15 mouse cellular contexts compared by ENCODE assay signal in genomic region chr13:3669611-3670010, GRCm38 (mm10). TPM values are rescaled to one million over a fixed set of nuclear protein-coding genes. Genes with fewer than 3 reads are reported as not detected.
DNase-seq lines count a peak whose midpoint lies in the region; ATAC-seq and TF ChIP-seq lines count a peak whose summit lies in the region.
"Had no signal": no experiment of that assay in that cellular context is flagged by ENCODE, and none has a peak within 500 bp of the region (broad histone marks: within the 10 kb centered on the region; RNA-seq: fewer than 3 reads in every experiment).

No protein-coding gene starts in this region.

- no peak for TF ChIP-seq EP300 in stomach, postnatal 0 days (optimal IDR thresholded peaks at IDR 0.05)

- no peaks in the 10 kb centered on the region for H3K9me3 ChIP-seq in liver, embryonic 12.5 days (replicated peaks)
- H3K9me3 ChIP-seq in stomach, postnatal 0 days (ENCODE audit: control insufficient read depth, low read length) = no peaks in the 10 kb centered on the region
- peaks cover 2% of the 10 kb centered on the region; the same call in 1 of the 2 replicates for H3K9me3 ChIP-seq in midbrain, embryonic 16.5 days (replicated peaks; ENCODE audit: control insufficient read depth, low read length, poor library complexity, severe bottlenecking)
- H3K9me3 ChIP-seq: heart, embryonic 13.5 days; kidney, embryonic 15.5 days had no signal

- no peak overlapping the region for H3K4me2 ChIP-seq in liver, embryonic 12.5 days
- no peak overlapping the region for H3K4me2 ChIP-seq in stomach, postnatal 0 days (replicated peaks; ENCODE audit: low read depth)
- H3K4me2 ChIP-seq in midbrain, embryonic 16.5 days (ENCODE audit: low read length) = no peak overlapping the region
- H3K4me2 ChIP-seq: heart, embryonic 13.5 days; kidney, embryonic 15.5 days; lung, embryonic 14.5 days had no signal

- ATAC-seq in liver, embryonic 12.5 days = peak; percentile 53
- no peak for ATAC-seq in stomach, postnatal 0 days (ENCODE audit: low FRiP score, low TSS enrichment)
- no peak for ATAC-seq in midbrain, embryonic 16.5 days
- ATAC-seq: hindbrain, postnatal 0 days had no signal

- H3K27ac ChIP-seq in liver, adult 2 months (replicated peaks; ENCODE audit: insufficient read depth, low read depth, low read length) = no peak overlapping the region
- H3K27ac ChIP-seq in embryonic fibroblast, embryonic 13.5 days (ENCODE audit: insufficient read depth, low read length) = 0 out of 2 replicates have a peak overlapping the region, but pooled peaks have one; percentile 1
- H3K27ac ChIP-seq in liver, embryonic 12.5 days = 0 out of 2 replicates have a peak overlapping the region, but pooled peaks have one; percentile 17
- H3K27ac ChIP-seq in stomach, postnatal 0 days (replicated peaks) = no peak overlapping the region
- H3K27ac ChIP-seq in midbrain, embryonic 16.5 days (ENCODE audit: low read length) = no peak overlapping the region
- H3K27ac ChIP-seq: heart, embryonic 13.5 days; hindbrain, postnatal 0 days; kidney, embryonic 15.5 days; layer of hippocampus, adult 2 months had no signal

- H3K36me3 ChIP-seq in liver, adult 2 months (ENCODE audit: control insufficient read depth, insufficient read depth, low read length) = no peaks in the 10 kb centered on the region
- no peaks in the 10 kb centered on the region for H3K36me3 ChIP-seq in liver, embryonic 12.5 days
- no peaks in the 10 kb centered on the region for H3K36me3 ChIP-seq in stomach, postnatal 0 days (ENCODE audit: control insufficient read depth, insufficient read depth, low read length)
- no peaks in the 10 kb centered on the region for H3K36me3 ChIP-seq in midbrain, embryonic 16.5 days (ENCODE audit: control insufficient read depth, insufficient read depth, low read length)
- H3K36me3 ChIP-seq: heart, embryonic 13.5 days; kidney, embryonic 15.5 days had no signal

- no peaks in the 10 kb centered on the region for H3K27me3 ChIP-seq in liver, adult 2 months (ENCODE audit: control insufficient read depth, insufficient read depth, low read length)
- H3K27me3 ChIP-seq in liver, embryonic 12.5 days (replicated peaks) = no peaks in the 10 kb centered on the region
- no peaks in the 10 kb centered on the region for H3K27me3 ChIP-seq in stomach, postnatal 0 days (ENCODE audit: control insufficient read depth, insufficient read depth, low read length)
- no peaks in the 10 kb centered on the region for H3K27me3 ChIP-seq in midbrain, embryonic 16.5 days (ENCODE audit: control insufficient read depth, insufficient read depth, low read depth, low read length)
- H3K27me3 ChIP-seq: heart, embryonic 13.5 days; kidney, embryonic 15.5 days had no signal

- H3K4me3 ChIP-seq in liver, adult 2 months (ENCODE audit: insufficient read depth, low read depth, low read length) = no peak overlapping the region
- no peak overlapping the region for H3K4me3 ChIP-seq in embryonic fibroblast, embryonic 13.5 days (ENCODE audit: insufficient read depth, low read length)
- H3K4me3 ChIP-seq in liver, embryonic 12.5 days = no peak overlapping the region
- no peak overlapping the region for H3K4me3 ChIP-seq in stomach, postnatal 0 days (ENCODE audit: low read depth, low read length)
- no peak overlapping the region for H3K4me3 ChIP-seq in midbrain, embryonic 16.5 days (ENCODE audit: low read depth, low read length)
- H3K4me3 ChIP-seq: heart, embryonic 13.5 days; kidney, embryonic 15.5 days; layer of hippocampus, adult 2 months had no signal

- 39% methylated on average over 1 of the region's 1 CpGs for WGBS in liver, adult 2 months
- 53% methylated on average over 1 of the region's 1 CpGs for WGBS in liver, embryonic 12.5 days (ENCODE audit: insufficient replicate concordance)
- WGBS in stomach, postnatal 0 days = 82% methylated on average over 1 of the region's 1 CpGs
- 92% methylated on average over 1 of the region's 1 CpGs for WGBS in midbrain, embryonic 16.5 days

- H3K79me2 ChIP-seq in liver, adult 2 months (ENCODE audit: control insufficient read depth, insufficient read depth, low read length) = no peaks in the 10 kb centered on the region

- H3K9ac ChIP-seq in liver, adult 2 months (ENCODE audit: low read depth, low read length) = no peak overlapping the region
- no peak overlapping the region for H3K9ac ChIP-seq in liver, embryonic 12.5 days
- H3K9ac ChIP-seq in stomach, postnatal 0 days (ENCODE audit: low read length) = no peak overlapping the region
- H3K9ac ChIP-seq in midbrain, embryonic 16.5 days (ENCODE audit: low read depth, low read length) = no peak overlapping the region
- H3K9ac ChIP-seq: heart, embryonic 13.5 days; kidney, embryonic 15.5 days; lung, embryonic 14.5 days had no signal

- H3K4me1 ChIP-seq in liver, adult 2 months (ENCODE audit: control insufficient read depth, insufficient read depth, low read length) = peaks cover 9% of the 10 kb centered on the region
- peaks cover 6% of the 10 kb centered on the region; the same call in 1 of the 2 replicates for H3K4me1 ChIP-seq in embryonic fibroblast, embryonic 13.5 days (ENCODE audit: control insufficient read depth, insufficient read depth, low read length)
- H3K4me1 ChIP-seq in liver, embryonic 12.5 days = 0 out of 2 replicates have a peak, but pooled peaks cover 13% of the 10 kb centered on the region
- no peaks in the 10 kb centered on the region for H3K4me1 ChIP-seq in stomach, postnatal 0 days (replicated peaks; ENCODE audit: control insufficient read depth, insufficient read depth)
- no peaks in the 10 kb centered on the region for H3K4me1 ChIP-seq in midbrain, embryonic 16.5 days (ENCODE audit: control insufficient read depth, insufficient read depth, low read length)
- H3K4me1 ChIP-seq: heart, embryonic 13.5 days; kidney, embryonic 15.5 days had no signal

- TF ChIP-seq CTCF in liver, adult 2 months (IDR thresholded peaks at IDR 0.05; ENCODE audit: low read depth, low read length) = no peak
- no peak for TF ChIP-seq CTCF in embryonic fibroblast, embryonic 13.5 days (IDR thresholded peaks at IDR 0.05; ENCODE audit: borderline replicate concordance, insufficient read depth, low read length)
- 0 out of 2 replicates have a peak, but pooled peaks have one; percentile 14 for TF ChIP-seq CTCF in stomach, postnatal 0 days (IDR thresholded peaks at IDR 0.05; ENCODE audit: low read depth)

- DNase-seq in liver, adult 2 months (ENCODE audit: extremely low read depth, low read depth, low spot score) = peak; percentile 74
- DNase-seq in liver (no peak), MN1 (ENCODE audit: low spot score) (no peak)
- no peak for DNase-seq in stomach, postnatal 0 days (ENCODE audit: low spot score)
- DNase-seq: cerebellum, adult 11 months; spleen, adult 18-20 months; thymus, postnatal 25 days had no signal

- TF ChIP-seq POLR2A in liver, adult 2 months (IDR thresholded peaks at IDR 0.05; ENCODE audit: extremely low read depth, insufficient read depth, low read length) = no peak
- no peak for TF ChIP-seq POLR2A in embryonic fibroblast, embryonic 13.5 days (IDR thresholded peaks at IDR 0.05; ENCODE audit: low read depth, low read length)

RNA-seq across cellular contexts. Expression of gene Asb13, which starts 35.8 kb away (rescaled TPM):
- 14.7 and 19.0 TPM in 2 replicates for total RNA-seq in liver, adult 2 months (2014; rRNA removed)
- polyA plus RNA-seq in liver, adult 2 months (2012; rRNA removed) = 34.9 and 35.2 TPM in 2 replicates
- polyA plus RNA-seq in embryonic fibroblast, embryonic 13.5 days (2011; ENCODE audit: insufficient read length, low read depth, missing spikeins) = 4.9 and 5.1 TPM in 2 replicates
- polyA plus RNA-seq in liver, embryonic 12.5 days (2016; fragmentation: Nextera tagmentation; extraction: Ambion mirVana) = 3.3 and 3.6 TPM in 2 replicates
- 12.9 and 15.7 TPM in 2 replicates for polyA plus RNA-seq in stomach, postnatal 0 days (2015; fragmentation: Nextera tagmentation; extraction: Ambion mirVana)
- 16.9 and 21.0 TPM in 2 replicates for polyA plus RNA-seq in midbrain, embryonic 16.5 days (2015; fragmentation: Nextera tagmentation; extraction: Ambion mirVana)

RNA-seq across cellular contexts. Expression of gene Fam208b, which starts 58.7 kb away (rescaled TPM):
- total RNA-seq in liver, adult 2 months (2014; rRNA removed) = 10.8 and 12.2 TPM in 2 replicates
- 0.90 and 1.5 TPM in 2 replicates for polyA plus RNA-seq in liver, adult 2 months (2012; rRNA removed)
- polyA plus RNA-seq in embryonic fibroblast, embryonic 13.5 days (2011; ENCODE audit: insufficient read length, low read depth, missing spikeins) = 36.2 and 44.1 TPM in 2 replicates
- polyA plus RNA-seq in liver, embryonic 12.5 days (2016; fragmentation: Nextera tagmentation; extraction: Ambion mirVana) = 7.4 and 7.8 TPM in 2 replicates
- 4.1 and 5.1 TPM in 2 replicates for polyA plus RNA-seq in stomach, postnatal 0 days (2015; fragmentation: Nextera tagmentation; extraction: Ambion mirVana)
- polyA plus RNA-seq in midbrain, embryonic 16.5 days (2015; fragmentation: Nextera tagmentation; extraction: Ambion mirVana) = 15.6 and 19.5 TPM in 2 replicates

Comparison
In these comparisons a context has a peak if more than half of its experiments do, and no peak if none do; other contexts are left out.
1. H3K27ac ChIP-seq: peak in embryonic fibroblast, embryonic 13.5 days (single experiment) and liver, embryonic 12.5 days (single experiment); none in liver, adult 2 months (single experiment), stomach, postnatal 0 days (single experiment) and midbrain, embryonic 16.5 days (single experiment).